Mouse (Mus musculus): ENCODE results near the gene Plod2.

GRCm38 (mm10) chr9:92567474-92567873 lies 25.5 kb downstream of the Plod2 start:
- no peak for TF ChIP-seq ZNF384 (IDR thresholded peaks at IDR 0.05; ENCODE audit: low read depth, low read length)
- TF ChIP-seq ZC3H11A (IDR thresholded peaks at IDR 0.05; ENCODE audit: borderline replicate concordance, low read depth, low read length): no peak
